Mouse (Mus musculus) midbrain, embryonic 13.5 days (tissue): ENCODE data around the gene Gm49395. TPM values are rescaled to one million over a fixed set of nuclear protein-coding genes. Genes with fewer than 3 reads are reported as not detected.

Experiments
- ATAC-seq: fragments of 200-750 bp; cut with Nextera tagmentation; 2 replicates; pipeline ENCODE4 v1.8.0; 2017; ENCODE audit warnings: mild to moderate bottlenecking, moderate TSS enrichment, moderate library complexity
- H3K27ac ChIP-seq: fragments of 300-500 bp; sonication (generic); 2 replicates; pipeline ENCODE4 v1.5.1; 2015; ENCODE audit warnings: inconsistent platforms, mild to moderate bottlenecking, moderate library complexity
- H3K27me3 ChIP-seq: fragments of 300-500 bp; sonication (generic); 2 replicates; pipeline ENCODE4 v1.6.1; 2015; ENCODE audit warnings: mild to moderate bottlenecking, inconsistent platforms
- H3K36me3 ChIP-seq: fragments of 300-500 bp; sonication (generic); 2 replicates; pipeline ENCODE4 v1.6.1; 2015; ENCODE audit warnings: mild to moderate bottlenecking, inconsistent platforms
- H3K4me1 ChIP-seq: fragments of 300-500 bp; sonication (generic); replicated peaks from 2 replicates; pipeline ENCODE4 v1.6.1; 2015; ENCODE audit warnings: inconsistent platforms
- H3K4me2 ChIP-seq: fragments of 300-500 bp; sonication (generic); replicated peaks from 2 replicates; pipeline ENCODE4 v1.6.1; 2015; ENCODE audit warnings: moderate library complexity, mild to moderate bottlenecking, inconsistent platforms
- H3K4me3 ChIP-seq: fragments of 300-500 bp; sonication (generic); replicated peaks from 2 replicates; pipeline ENCODE4 v1.5.1; 2015; ENCODE audit warnings: mild to moderate bottlenecking, inconsistent platforms
- H3K9ac ChIP-seq: fragments of 300-500 bp; sonication (generic); replicated peaks from 2 replicates; pipeline ENCODE4 v1.6.1; 2015; ENCODE audit warnings: mild to moderate bottlenecking, inconsistent platforms
- H3K9me3 ChIP-seq: fragments of 300-500 bp; sonication (generic); 2 replicates; pipeline ENCODE4 v1.6.1; 2016; ENCODE audit warnings: mild to moderate bottlenecking, inconsistent platforms
- WGBS: fragments of 180-500 bp; shearing (Covaris S2); methylation state at CpG from one replicate; pipeline ENCODE4 v1.1.7; 2015; 5-methylcytosine and 5-hydroxymethylcytosine counted together
- polyA plus RNA-seq: library from polyadenylated mRNA; unstranded; fragments of >200 nt; fragmentation: Nextera tagmentation; extraction: Ambion mirVana; gene quantifications from 2 replicates; pipeline ENCODE4 v1.2.1, GENCODE M21; 2015

Gene Gm49395
- polyA plus RNA-seq, result 2.1 and 3.0 TPM in 2 replicates

GRCm38 (mm10) chr13:115101355-115102191, at the start of gene Gm49395, which contains the start of gene Itga1:
Gm49395 (minus strand) TSS chr13:115101921.
Itga1 (minus strand) TSS chr13:115101964.
- ATAC-seq, result peak; percentile 75
- Histone ChIP-seq H3K9me3 (no peaks in the 10 kb centered on the region), H3K9ac (peak within 1 kb of the TSS; percentile 61), H3K36me3 (no peaks in the 10 kb centered on the region), H3K27ac (no peak within 1 kb of the TSS), H3K27me3 (peaks cover 37% of the 10 kb centered on the region), H3K4me1 (peaks cover 10% of the 10 kb centered on the region), H3K4me3 (peak within 1 kb of the TSS; percentile 50), H3K4me2 (peak within 1 kb of the TSS; percentile 88)
- under 1% methylated on average over 39 of the region's 39 CpGs for WGBS

- no peak overlapping the region for H3K4me3 ChIP-seq
- H3K36me3 ChIP-seq, result no peaks in the 10 kb centered on the region
- no peaks in the 10 kb centered on the region for H3K9me3 ChIP-seq
- H3K4me2 ChIP-seq, result no peak overlapping the region
- no peak overlapping the region for H3K9ac ChIP-seq
- H3K27ac ChIP-seq, result no peak overlapping the region
- no peak for ATAC-seq
- no peaks in the 10 kb centered on the region for H3K27me3 ChIP-seq
- H3K4me1 ChIP-seq, result no peaks in the 10 kb centered on the region
- WGBS, result 100% methylated on average over 1 of the region's 1 CpGs
These were observed 48.9 kb upstream of the Gm49395 start for GRCm38 (mm10) chr13:115150602-115151001.

GRCm38 (mm10) chr13:115149849-115150248, 48.1 kb upstream of the Gm49395 start:
- H3K4me1 ChIP-seq, result no peaks in the 10 kb centered on the region
- no peaks in the 10 kb centered on the region for H3K27me3 ChIP-seq
- H3K4me2 ChIP-seq, result no peak overlapping the region
- no peaks in the 10 kb centered on the region for H3K9me3 ChIP-seq
- no peak overlapping the region for H3K27ac ChIP-seq
- H3K4me3 ChIP-seq, result no peak overlapping the region
- no peak for ATAC-seq
- 91% methylated on average over 6 of the region's 6 CpGs for WGBS
- H3K9ac ChIP-seq, result no peak overlapping the region
- H3K36me3 ChIP-seq, result no peaks in the 10 kb centered on the region

GRCm38 (mm10) chr13:115143575-115143974, 41.9 kb upstream of the Gm49395 start:
- ATAC-seq, result no peak
- no peaks in the 10 kb centered on the region for H3K27me3 ChIP-seq

GRCm38 (mm10) chr13:115142066-115142465, 40.3 kb upstream of the Gm49395 start:
- Histone ChIP-seq H3K27ac (no peak overlapping the region), H3K9ac (no peak overlapping the region), H3K36me3 (no peaks in the 10 kb centered on the region), H3K9me3 (no peaks in the 10 kb centered on the region), H3K4me1 (no peaks in the 10 kb centered on the region), H3K4me3 (no peak overlapping the region), H3K4me2 (no peak overlapping the region), H3K27me3 (no peaks in the 10 kb centered on the region)
- WGBS, result 89% methylated on average over 3 of the region's 3 CpGs
- no peak for ATAC-seq

More at GRCm38 (mm10) chr13:115143575-115143974, 41.9 kb upstream of the Gm49395 start:
- no peak overlapping the region for H3K4me3 ChIP-seq
- H3K36me3 ChIP-seq, result no peaks in the 10 kb centered on the region
- no peak overlapping the region for H3K9ac ChIP-seq
- no peaks in the 10 kb centered on the region for H3K9me3 ChIP-seq
- no peaks in the 10 kb centered on the region for H3K4me1 ChIP-seq
- no peak overlapping the region for H3K27ac ChIP-seq
- 95% methylated on average over 2 of the region's 2 CpGs for WGBS
- H3K4me2 ChIP-seq, result no peak overlapping the region

- ATAC-seq, result no peak
- Histone ChIP-seq H3K27ac (no peak overlapping the region), H3K9me3 (no peaks in the 10 kb centered on the region), H3K4me2 (no peak overlapping the region), H3K4me3 (no peak overlapping the region), H3K9ac (no peak overlapping the region), H3K36me3 (no peaks in the 10 kb centered on the region), H3K27me3 (no peaks in the 10 kb centered on the region), H3K4me1 (no peaks in the 10 kb centered on the region)
- 92% methylated on average over 7 of the region's 7 CpGs for WGBS
These were observed 36.8 kb upstream of the Gm49395 start for GRCm38 (mm10) chr13:115138513-115138912.

GRCm38 (mm10) chr13:115136761-115137160, 35.0 kb upstream of the Gm49395 start:
- no peak overlapping the region for H3K4me2 ChIP-seq
- WGBS, result 92% methylated on average over 3 of the region's 3 CpGs
- no peak overlapping the region for H3K9ac ChIP-seq
- no peak for ATAC-seq
- no peak overlapping the region for H3K4me3 ChIP-seq
- no peaks in the 10 kb centered on the region for H3K27me3 ChIP-seq
- H3K4me1 ChIP-seq, result no peaks in the 10 kb centered on the region
- no peaks in the 10 kb centered on the region for H3K9me3 ChIP-seq
- no peaks in the 10 kb centered on the region for H3K36me3 ChIP-seq
- no peak overlapping the region for H3K27ac ChIP-seq

- Histone ChIP-seq H3K27ac (no peak overlapping the region), H3K4me3 (no peak overlapping the region), H3K36me3 (no peaks in the 10 kb centered on the region), H3K27me3 (no peaks in the 10 kb centered on the region), H3K4me2 (no peak overlapping the region), H3K4me1 (no peaks in the 10 kb centered on the region), H3K9ac (no peak overlapping the region), H3K9me3 (no peaks in the 10 kb centered on the region)
- no peak for ATAC-seq
- WGBS, result 31% methylated on average over 5 of the region's 5 CpGs
These were observed 30.7 kb upstream of the Gm49395 start for GRCm38 (mm10) chr13:115132435-115132834.

- 81% methylated on average over 3 of the region's 3 CpGs for WGBS
- H3K4me2 ChIP-seq, result no peak overlapping the region
These were observed 29.7 kb upstream of the Gm49395 start for GRCm38 (mm10) chr13:115131381-115131780.

GRCm38 (mm10) chr13:115130035-115130434, 28.3 kb upstream of the Gm49395 start:
- H3K36me3 ChIP-seq, result no peaks in the 10 kb centered on the region
- 93% methylated on average over 2 of the region's 2 CpGs for WGBS
- no peak for ATAC-seq
- no peak overlapping the region for H3K4me2 ChIP-seq
- no peak overlapping the region for H3K27ac ChIP-seq
- no peaks in the 10 kb centered on the region for H3K9me3 ChIP-seq
- no peaks in the 10 kb centered on the region for H3K27me3 ChIP-seq
- no peaks in the 10 kb centered on the region for H3K4me1 ChIP-seq
- H3K4me3 ChIP-seq, result no peak overlapping the region
- H3K9ac ChIP-seq, result no peak overlapping the region

More at GRCm38 (mm10) chr13:115131381-115131780, 29.7 kb upstream of the Gm49395 start:
- Histone ChIP-seq H3K9me3 (no peaks in the 10 kb centered on the region), H3K9ac (no peak overlapping the region), H3K27ac (no peak overlapping the region), H3K4me1 (no peaks in the 10 kb centered on the region), H3K36me3 (no peaks in the 10 kb centered on the region), H3K27me3 (no peaks in the 10 kb centered on the region), H3K4me3 (no peak overlapping the region)
- no peak for ATAC-seq

- H3K36me3 ChIP-seq, result no peaks in the 10 kb centered on the region
- H3K9ac ChIP-seq, result no peak overlapping the region
- 91% methylated on average over 1 of the region's 1 CpGs for WGBS
- H3K27ac ChIP-seq, result no peak overlapping the region
- no peaks in the 10 kb centered on the region for H3K9me3 ChIP-seq
- H3K27me3 ChIP-seq, result no peaks in the 10 kb centered on the region
- ATAC-seq, result no peak
- H3K4me1 ChIP-seq, result no peaks in the 10 kb centered on the region
- no peak overlapping the region for H3K4me3 ChIP-seq
- H3K4me2 ChIP-seq, result no peak overlapping the region
These were observed 26.1 kb upstream of the Gm49395 start for GRCm38 (mm10) chr13:115127826-115128225.

- Histone ChIP-seq H3K27ac (no peak overlapping the region), H3K9me3 (no peaks in the 10 kb centered on the region), H3K4me3 (no peak overlapping the region), H3K4me2 (no peak overlapping the region), H3K9ac (no peak overlapping the region), H3K36me3 (no peaks in the 10 kb centered on the region), H3K4me1 (no peaks in the 10 kb centered on the region), H3K27me3 (no peaks in the 10 kb centered on the region)
- no peak for ATAC-seq
- WGBS, result 90% methylated on average over 2 of the region's 2 CpGs
These were observed 24.8 kb upstream of the Gm49395 start for GRCm38 (mm10) chr13:115126534-115126933.
